Mouse (Mus musculus) E14TG2a.4 (cell line): ENCODE data around the gene C2cd2.
"Not testable (repeated sequence)": the region's sequence is repeated elsewhere in the genome, so short reads cannot be mapped to it uniquely, and the experiment has no call there.

Experiments used
- H3K27me3 ChIP-seq: 2 replicates; pipeline ENCODE4 v1.6.1; 2014; ENCODE audit warnings: low read length, control low read depth; ENCODE audit not compliant: insufficient read depth
- H3K36me3 ChIP-seq: 2 replicates; pipeline ENCODE4 v1.6.1; 2014; ENCODE audit warnings: low read length, control low read depth; ENCODE audit not compliant: insufficient read depth
- H3K4me1 ChIP-seq: replicated peaks from 2 replicates; pipeline ENCODE4 v1.6.1; 2014; ENCODE audit warnings: low read depth, low read length, control low read depth
- H3K4me3 ChIP-seq: replicated peaks from 2 replicates; pipeline ENCODE4 v1.5.1; 2014; ENCODE audit warnings: mild to moderate bottlenecking, low read length
- H3K9me3 ChIP-seq: 2 replicates; pipeline ENCODE4 v1.6.1; 2014; ENCODE audit warnings: low read length, control low read depth
- CTCF ChIP-seq: conservative IDR thresholded peaks from 2 replicates; pipeline ENCODE4 v1.5.1; 2014; ENCODE audit warnings: low read length
- NANOG ChIP-seq: IDR thresholded peaks from 2 replicates; pipeline ENCODE4 v1.6.1; 2014; ENCODE audit warnings: borderline replicate concordance, low read length, mixed read lengths
- POU5F1 ChIP-seq: IDR thresholded peaks from 2 replicates; pipeline ENCODE4 v1.6.1; 2014; ENCODE audit warnings: low read length, borderline replicate concordance

The C2cd2 gene

DNA sequence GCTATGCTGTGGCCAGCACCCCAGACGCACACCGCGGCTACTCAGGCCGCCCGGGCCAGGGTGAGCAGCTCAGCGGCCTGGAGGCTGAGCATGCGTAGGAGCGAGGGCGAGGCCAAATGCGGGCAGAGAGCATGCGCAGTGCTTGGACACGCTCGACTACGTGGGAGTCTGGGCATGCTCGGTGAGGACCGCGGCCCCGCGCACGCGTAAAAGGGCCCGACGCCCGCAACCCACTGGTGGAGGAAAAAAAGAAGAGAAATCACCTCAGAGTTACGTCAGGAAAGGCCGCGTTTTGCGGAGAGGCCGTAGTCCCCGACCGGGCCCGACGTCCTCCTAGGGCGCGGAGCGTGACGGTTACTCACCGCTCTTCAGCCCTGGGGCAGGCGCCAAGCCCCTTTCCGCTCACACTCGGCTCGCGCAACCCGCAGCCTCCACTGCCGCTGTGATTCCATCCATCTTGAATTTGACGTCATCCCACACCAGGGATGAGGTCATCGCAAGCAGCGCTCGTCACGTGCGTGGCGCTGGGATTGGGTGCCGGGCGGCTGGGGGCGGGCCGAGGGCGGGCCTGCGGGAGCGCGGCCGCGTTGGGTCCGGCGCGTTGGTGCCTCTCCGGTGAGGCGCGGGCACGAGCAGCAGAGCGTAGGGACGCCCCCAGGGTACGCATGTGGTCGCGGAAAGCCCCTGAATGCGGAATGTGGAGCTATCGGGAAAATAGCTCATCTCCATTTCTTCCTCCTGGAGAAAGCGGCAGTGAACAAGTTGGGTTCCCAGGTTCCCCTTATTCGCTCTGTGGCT lies at the start of gene C2cd2, which contains the start of gene Zbtb21:
Gene C2cd2, minus strand, starts transcription at position 448 of the 798 bp plus-strand sequence.
Gene Zbtb21, minus strand, starts transcription at position 472 of the 798 bp plus-strand sequence.
- no peaks in the 10 kb centered on the region for H3K9me3 ChIP-seq
- no peak for TF ChIP-seq NANOG
- no peak for TF ChIP-seq POU5F1
- TF ChIP-seq CTCF, result no peak
- peak within 1 kb of the TSS; percentile 91 for H3K4me3 ChIP-seq
- H3K36me3 ChIP-seq, result peaks cover 25% of the 10 kb centered on the region
- H3K4me1 ChIP-seq, result peaks cover 26% of the 10 kb centered on the region
- no peaks in the 10 kb centered on the region for H3K27me3 ChIP-seq

DNA sequence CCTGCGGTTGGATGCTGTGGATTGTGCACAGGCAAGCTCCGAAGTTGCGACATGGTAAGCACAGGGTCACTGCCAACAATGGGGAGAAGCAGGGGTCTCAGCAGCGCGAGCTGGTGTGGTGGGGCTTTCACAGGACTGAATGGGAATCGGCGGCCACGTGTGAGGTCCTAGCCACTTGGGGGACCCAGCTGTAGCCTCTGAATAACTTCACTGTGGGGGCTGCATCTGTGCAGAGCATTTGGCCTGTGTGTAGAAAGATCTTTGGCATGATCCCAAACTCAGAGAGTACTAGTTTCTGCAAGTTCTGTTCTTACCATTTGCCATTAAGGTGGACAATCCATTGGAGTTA lies 35.0 kb upstream of the C2cd2 start:
- Histone ChIP-seq H3K4me1 (peaks cover 31% of the 10 kb centered on the region), H3K9me3 (peaks cover 38% of the 10 kb centered on the region), H3K4me3 (peak overlapping the region; percentile 82), H3K36me3 (peaks cover 28% of the 10 kb centered on the region)
- H3K27me3 ChIP-seq, result not testable (repeated sequence)

DNA sequence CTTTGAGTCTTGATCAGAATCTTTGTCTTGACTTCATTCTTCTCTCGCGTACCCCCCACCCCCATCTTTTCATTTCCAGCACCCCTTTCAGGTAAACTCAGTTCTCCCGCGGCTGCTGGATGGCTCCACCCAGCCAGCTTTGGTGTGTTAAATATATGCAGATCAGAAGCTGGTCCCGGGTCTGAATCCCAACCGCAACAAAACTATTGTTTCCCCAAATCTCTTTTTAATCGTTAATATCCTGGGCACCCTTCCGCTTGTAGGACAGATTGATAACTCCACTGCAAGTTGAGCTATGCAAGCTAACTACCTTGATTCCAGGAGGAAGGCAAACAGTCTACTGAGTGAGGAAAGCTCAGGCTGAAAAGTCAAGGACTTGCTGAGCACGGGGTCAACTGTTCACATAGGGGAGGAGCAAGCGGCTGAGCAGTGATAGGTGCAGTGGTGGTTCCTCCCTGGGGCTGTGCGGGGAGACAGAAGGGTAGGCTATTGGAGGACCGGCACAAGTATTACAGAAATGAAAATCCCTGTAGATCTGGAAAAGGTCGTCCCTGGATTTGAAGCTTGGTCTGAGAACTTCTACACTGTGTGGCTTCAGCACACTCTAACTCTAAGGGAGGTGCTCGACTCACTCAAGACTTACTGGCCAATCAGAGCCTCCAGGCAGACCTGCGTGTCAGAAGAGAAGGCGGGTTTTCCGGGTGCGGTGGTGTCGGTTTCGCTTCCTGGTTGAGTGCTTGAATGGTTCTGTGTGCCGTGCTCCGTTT lies 34.4 kb upstream of the C2cd2 start, which contains the start of gene B230307C23Rik:
Gene B230307C23Rik, plus strand, starts transcription at position 700 of the 767 bp plus-strand sequence.
- Histone ChIP-seq H3K36me3 (peaks cover 22% of the 10 kb centered on the region), H3K27me3 (no peaks in the 10 kb centered on the region), H3K9me3 (peaks cover 32% of the 10 kb centered on the region), H3K4me1 (peaks cover 31% of the 10 kb centered on the region), H3K4me3 (peak within 1 kb of the TSS; percentile 82)
- TF ChIP-seq POU5F1 (no peak), NANOG (no peak), CTCF (no peak)

DNA sequence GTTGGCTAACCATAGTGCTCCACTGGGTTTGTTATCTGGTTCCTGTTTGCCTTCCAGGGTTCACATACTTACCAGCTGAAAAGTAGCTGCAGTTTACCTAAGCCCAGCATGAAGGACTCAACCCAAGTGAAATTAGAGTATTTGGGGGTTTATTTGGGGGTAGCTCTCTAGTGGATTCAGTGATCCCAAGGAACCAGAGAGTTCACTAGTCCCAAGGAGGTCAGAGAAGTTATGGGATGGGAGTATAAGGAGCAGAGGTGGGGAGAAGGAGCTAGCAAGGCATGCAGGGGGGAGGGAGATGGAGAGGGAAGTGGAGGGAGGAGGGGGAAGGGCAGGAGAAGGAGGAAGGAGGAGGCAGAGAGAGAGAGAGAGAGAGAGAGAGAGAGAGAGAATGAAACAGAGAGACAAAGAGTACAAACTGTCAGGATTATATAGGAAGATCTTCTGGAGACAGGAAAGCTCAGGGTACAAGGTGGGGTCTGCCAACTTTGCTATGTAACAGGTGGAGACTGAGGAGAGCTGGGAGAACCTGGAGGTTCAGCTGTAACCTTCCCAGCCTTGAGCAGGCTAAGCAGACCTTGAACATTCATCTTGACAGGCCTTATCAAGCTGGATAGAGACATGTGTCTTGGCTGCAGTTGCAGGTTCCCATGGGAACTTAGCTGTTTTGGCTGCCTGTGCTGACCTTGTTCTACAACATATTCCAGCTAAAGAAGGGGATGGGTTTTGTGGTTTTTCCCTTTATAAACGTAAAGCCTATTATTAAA lies 33.6 kb upstream of the C2cd2 start:
- H3K4me3 ChIP-seq, result peak overlapping the region; percentile 82
- no peak for TF ChIP-seq CTCF
- no peak for TF ChIP-seq NANOG
- no peak for TF ChIP-seq POU5F1
- H3K36me3 ChIP-seq, result peaks cover 22% of the 10 kb centered on the region
- H3K27me3 ChIP-seq, result no peaks in the 10 kb centered on the region
- H3K9me3 ChIP-seq, result peaks cover 26% of the 10 kb centered on the region
- peaks cover 31% of the 10 kb centered on the region for H3K4me1 ChIP-seq

DNA sequence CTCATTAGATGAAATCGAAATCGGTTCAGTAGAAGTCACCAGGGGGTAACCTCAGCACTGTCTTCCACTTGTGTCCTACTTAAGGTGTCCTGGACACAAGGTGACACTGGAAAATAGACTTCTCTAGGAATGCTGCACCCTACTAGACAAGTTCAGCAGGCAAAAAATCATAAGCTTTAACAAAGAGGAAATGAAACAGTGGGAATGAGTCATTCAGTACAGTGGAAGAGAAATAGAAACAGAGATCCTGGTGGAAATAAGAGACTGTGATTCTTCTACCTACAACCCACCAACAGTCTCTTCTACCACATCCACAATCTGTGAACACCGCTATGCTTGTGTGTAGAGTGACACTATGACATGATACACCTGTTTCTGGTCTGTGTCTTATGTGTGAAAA lies 30.1 kb upstream of the C2cd2 start:
- peaks cover 12% of the 10 kb centered on the region for H3K4me1 ChIP-seq
- H3K4me3 ChIP-seq, H3K9me3 ChIP-seq, H3K36me3 ChIP-seq, H3K27me3 ChIP-seq: not testable (repeated sequence)

DNA sequence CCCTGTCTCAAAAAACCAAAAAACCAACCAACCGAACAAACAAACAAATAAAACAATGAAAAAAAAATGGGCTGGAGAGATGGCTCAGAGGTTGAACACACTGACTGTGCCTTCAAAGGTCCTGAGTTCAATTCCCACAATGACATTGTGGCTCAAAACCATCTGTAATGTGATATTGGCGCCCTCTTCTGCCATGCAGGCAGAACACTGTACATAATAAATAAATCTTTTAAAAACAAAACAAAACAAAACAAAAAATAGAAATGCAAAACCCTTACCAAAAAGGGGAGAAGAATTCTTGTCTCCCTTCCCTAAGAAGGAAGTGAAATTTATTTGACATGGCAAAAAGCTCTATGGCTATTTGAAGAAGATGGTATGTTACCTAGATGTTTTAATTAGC lies 29.1 kb upstream of the C2cd2 start:
- Histone ChIP-seq H3K9me3 (no peaks in the 10 kb centered on the region), H3K27me3 (no peaks in the 10 kb centered on the region), H3K4me3 (no peak overlapping the region), H3K4me1 (peaks cover 12% of the 10 kb centered on the region), H3K36me3 (no peaks in the 10 kb centered on the region)
- no peak for TF ChIP-seq POU5F1
- TF ChIP-seq NANOG, result no peak
- no peak for TF ChIP-seq CTCF

DNA sequence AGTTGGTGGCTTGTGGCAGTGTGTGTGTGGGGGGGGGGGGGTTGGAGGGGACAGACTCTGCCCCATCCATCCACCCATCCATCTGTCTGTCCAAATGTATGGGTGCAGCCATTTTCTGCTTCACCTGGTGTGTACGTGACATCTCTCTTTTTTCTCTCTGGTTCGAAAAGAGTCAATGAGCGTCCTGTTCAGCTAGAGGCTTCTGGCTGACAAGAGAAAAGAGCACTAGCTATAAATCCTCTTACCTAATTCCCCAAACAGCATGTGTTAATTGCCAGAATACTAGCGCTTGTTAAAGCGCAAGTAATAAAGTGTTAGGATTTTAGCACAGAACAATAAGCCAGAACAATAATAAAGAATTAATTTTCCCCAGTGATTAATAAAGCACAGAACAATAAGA lies 22.2 kb upstream of the C2cd2 start:
- Histone ChIP-seq H3K4me3 (no peak overlapping the region), H3K4me1 (no peaks in the 10 kb centered on the region; the same call in 1 of the 2 replicates), H3K27me3 (no peaks in the 10 kb centered on the region), H3K9me3 (no peaks in the 10 kb centered on the region), H3K36me3 (no peaks in the 10 kb centered on the region)
- TF ChIP-seq NANOG (no peak), CTCF (no peak), POU5F1 (no peak)

DNA sequence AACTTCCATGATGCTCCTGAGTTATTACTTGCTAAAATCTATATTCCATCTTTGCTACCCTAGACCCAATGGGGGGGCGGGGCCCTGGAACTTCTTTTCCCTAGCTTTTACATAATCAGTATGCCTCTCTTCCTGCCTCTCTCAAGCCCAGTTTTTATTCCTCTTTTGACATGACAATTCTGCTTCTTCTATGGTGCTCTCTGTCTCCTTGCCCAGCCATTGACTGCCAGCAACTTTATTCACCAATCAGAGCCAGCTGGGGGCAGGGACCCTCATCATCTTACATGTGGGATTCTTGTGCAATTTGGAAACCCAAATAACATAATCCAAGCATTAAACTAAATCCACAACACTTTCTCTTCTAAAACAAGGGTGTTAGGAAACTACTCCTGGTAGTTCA lies 19.0 kb upstream of the C2cd2 start:
- no peaks in the 10 kb centered on the region for H3K4me1 ChIP-seq
- TF ChIP-seq POU5F1 (no peak), NANOG (no peak), CTCF (no peak)
- H3K27me3 ChIP-seq, result no peaks in the 10 kb centered on the region
- no peaks in the 10 kb centered on the region for H3K36me3 ChIP-seq
- no peaks in the 10 kb centered on the region for H3K9me3 ChIP-seq
- H3K4me3 ChIP-seq, result no peak overlapping the region
